Mouse (Mus musculus) liver, embryonic 14.5 days (tissue): ENCODE measurements around the gene Fgfr2.

Source experiments
- CTCF ChIP-seq: IDR thresholded peaks from 2 replicates; pipeline ENCODE4 v1.5.1; 2016; ENCODE audit warnings: antibody characterized with exemption, low read depth, control low read depth
- EP300 ChIP-seq: IDR thresholded peaks from 2 replicates; pipeline ENCODE4 v1.6.1; 2016; ENCODE audit warnings: antibody characterized with exemption, low read depth

GRCm38 (mm10) chr7:132702024-132702423, 421.1 kb downstream of the Fgfr2 start:
- TF ChIP-seq CTCF (no peak), EP300 (no peak)
